Mouse (Mus musculus): ENCODE measurements around the gene Src.
"Not testable (repeated sequence)": the region's sequence is repeated elsewhere in the genome, so short reads cannot be mapped to it uniquely, and the experiment has no call there.

The Src gene

DNA sequence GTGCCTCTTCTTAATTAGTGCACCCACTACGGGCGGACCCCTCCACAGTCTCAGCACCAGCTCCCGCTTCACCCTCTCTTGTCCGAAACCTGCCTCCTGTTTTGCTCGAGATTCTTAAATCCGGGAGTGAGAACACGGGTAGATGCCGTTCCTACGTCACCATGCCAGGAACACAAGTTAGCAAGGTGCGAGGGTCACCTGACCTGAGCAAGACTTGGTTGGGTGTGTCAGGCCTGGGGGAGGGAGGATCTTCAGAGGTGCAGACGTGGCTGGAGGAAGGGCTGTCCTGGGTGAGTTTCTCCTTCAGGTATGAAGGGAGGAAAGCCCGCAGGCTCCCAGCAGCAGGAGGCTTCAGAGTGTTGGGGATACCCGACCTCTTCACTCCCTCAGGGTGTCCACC, at the start of gene Src:
Src (plus strand) TSS at position 239 of the 400 bp plus-strand sequence.
- no peak for DNase-seq

- DNase-seq: no peak
These were observed 46.5 kb upstream of the Src start for GRCm38 (mm10) chr2:157371696-157372095.

GRCm38 (mm10) chr2:157373681-157374080, 44.6 kb upstream of the Src start:
- DNase-seq: no peak

GRCm38 (mm10) chr2:157375051-157375450, 43.2 kb upstream of the Src start:
- no peak for DNase-seq

DNA sequence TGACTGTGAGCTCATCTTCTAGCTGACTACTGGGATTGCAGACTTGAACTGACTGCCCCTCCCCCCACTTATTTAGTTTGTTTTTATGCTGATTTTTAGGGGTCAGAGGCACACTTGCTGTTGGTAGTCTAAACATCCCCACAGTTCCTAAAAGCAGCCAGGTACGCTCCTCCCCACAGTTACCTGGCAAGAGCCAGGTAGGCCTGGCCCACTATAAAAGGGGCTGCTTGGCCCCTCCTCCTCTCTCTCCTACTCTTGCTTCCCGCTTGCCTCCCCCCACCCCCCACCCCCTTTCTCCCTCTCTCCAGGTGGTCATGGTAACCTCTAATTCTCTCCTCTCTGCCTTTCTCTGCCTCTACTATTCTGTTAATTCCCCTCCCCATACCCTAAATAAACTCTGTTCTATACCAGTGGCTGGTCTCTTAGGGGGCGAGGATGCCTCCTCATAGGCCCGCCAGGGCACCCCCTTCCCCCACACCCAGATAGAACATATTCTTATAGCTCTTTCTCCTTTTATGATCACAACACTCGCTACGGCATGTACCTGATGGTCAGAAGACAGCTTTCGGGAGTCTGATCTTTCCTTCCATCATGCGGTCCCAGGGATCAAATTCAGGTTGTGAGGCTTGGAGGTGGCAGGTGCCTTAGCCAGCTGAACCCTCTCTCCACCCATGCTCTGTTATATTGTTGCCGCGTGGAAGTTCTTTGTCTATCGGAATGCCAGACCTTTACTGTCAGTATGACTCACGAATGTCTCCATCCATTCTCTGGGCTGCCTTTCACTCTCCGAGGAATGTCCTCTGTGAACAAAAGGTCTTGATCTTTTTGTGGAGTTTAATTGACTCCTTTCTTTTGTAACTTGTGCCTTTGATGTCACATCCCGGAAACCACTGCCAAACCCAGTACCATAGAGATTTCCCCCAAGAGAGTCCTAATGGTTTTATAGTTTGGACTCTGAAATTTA, 42.2 kb upstream of the Src start:
- no peak for DNase-seq

GRCm38 (mm10) chr2:157376995-157377394, 41.2 kb upstream of the Src start:
- no peak for DNase-seq

- no peak for DNase-seq
These were observed 33.4 kb upstream of the Src start for GRCm38 (mm10) chr2:157384836-157385235.

DNA sequence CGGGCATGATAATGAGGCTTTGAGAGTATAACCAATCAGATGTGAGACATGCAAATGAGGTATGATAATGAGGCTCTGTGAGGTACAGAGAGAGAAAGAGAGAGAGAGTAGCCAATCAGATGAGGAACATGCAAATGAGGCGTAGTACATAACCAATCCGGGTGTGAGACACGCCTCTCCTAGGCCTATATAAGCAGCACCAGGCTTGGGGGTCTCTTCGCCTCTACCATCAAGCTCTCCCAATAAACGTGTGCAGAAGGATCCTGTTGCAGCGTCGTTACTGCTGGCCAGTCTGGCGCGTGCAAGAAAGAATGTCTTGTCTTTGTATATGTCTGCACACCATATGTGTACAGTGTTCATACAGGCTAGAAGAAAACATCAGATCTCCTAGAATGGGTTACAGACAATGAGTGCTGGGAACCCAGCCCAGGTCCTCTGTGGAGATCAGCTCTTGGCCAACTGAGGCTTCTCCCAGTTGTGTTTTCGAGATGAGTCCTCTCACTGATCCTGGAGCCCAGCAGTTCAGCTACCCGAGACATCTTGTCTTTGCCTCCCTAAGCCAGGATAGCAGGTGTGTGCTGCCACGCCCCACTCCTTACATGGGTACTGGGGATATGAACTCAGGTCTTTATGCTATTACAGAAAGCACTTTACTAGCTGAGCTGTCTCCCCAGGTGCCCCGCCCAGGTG, 29.2 kb upstream of the Src start:
- DNase-seq: not testable (repeated sequence)

DNA sequence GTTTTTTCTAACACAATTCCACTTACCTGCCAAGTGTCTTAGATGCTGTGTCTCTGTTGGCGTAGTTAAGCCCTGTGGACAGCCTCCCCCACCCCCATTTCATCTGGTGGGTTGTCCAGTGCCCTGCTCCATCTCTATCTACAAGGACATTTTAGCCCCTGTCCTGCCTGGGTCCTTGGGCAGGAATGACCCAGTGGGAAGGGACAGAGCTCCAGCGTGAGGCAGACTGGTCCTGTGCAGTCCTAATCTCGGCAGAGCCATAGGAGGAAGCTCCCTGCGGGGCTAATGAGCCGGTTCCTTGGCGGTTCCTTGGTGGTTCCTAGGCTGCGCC, 28.7 kb upstream of the Src start:
- no peak for DNase-seq

- no peak for DNase-seq
These were observed 25.9 kb upstream of the Src start for GRCm38 (mm10) chr2:157392331-157392730.

- DNase-seq: no peak
These were observed 24.7 kb upstream of the Src start for GRCm38 (mm10) chr2:157393549-157393948.

GRCm38 (mm10) chr2:157394868-157395267, 23.4 kb upstream of the Src start:
- no peak for DNase-seq

DNA sequence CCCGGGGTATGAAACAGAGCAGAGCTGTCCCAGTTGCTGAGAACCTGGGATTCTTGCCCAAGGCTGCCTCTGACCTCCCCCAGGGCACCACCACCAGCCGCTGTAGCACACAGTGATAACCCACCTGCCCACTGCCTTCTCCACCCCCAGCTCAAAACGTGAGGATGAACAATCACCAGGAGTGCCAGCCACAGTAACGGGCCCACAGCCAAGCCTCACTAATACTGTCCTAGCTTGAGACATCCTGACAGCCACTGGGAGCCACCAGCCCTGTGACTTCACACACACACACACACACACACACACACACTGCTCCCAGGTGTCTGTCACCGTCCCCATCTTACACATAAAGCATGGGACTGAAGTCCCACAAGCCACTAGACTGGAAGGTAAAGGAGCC, 22.9 kb upstream of the Src start:
- no peak for DNase-seq

DNA sequence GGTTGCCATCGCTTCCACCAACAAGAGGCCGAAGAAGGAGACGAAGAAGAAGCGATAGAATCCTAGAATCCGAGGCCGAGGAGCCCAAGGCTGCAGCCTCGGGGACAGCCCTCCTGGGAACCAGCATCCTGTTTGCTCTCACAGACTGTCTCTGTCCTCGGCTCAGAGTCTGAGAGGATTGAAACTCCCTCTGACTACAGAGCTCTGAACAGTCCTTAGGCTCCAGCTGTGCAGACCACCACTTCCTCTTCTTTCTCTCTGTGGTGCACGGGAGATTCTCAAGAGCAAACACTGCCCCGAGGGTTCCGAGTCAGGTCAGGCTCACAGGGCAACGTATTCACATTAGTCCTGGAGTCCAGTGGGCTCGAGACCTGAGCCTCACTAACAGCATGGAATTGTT, 22.3 kb upstream of the Src start:
- no peak for DNase-seq

DNA sequence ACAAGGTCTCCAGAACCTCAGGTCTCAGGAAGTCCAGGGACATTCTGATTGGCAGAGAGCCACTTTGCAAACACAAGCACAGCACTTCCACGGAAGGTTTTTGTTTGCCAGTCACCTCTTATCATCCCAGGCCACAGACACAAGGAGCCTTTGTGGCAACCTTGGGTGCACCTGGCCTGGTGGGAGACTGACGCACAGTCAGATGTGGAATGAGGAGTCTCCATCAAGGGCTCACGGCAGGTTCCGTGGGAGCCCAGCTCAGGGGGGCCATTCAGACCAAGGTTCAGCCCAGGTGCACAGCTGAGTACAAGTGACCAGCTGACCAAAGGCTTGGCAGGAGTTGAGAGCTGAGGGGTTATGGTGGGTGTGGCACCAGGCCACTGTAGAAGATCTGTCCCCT, 20.9 kb upstream of the Src start:
- no peak for DNase-seq

DNA sequence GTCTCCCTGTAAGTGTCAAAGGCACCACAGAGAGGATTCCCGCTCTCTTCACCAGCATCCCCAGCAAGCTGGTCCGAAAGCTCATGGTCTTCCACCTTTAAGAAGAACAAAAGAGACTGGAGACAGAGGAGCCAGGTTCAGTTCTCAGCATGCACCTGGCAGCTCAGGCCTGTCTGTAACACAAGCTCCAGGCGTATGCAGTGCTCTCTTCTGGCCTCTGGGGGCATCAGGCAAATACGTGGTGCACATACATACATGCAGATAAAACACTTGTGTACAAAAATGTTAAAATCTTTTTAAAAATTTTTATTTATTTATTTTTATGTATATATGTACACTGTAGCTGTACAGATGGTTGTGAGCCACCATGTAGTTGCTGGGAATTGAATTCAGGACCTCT, 19.7 kb upstream of the Src start:
- no peak for DNase-seq

GRCm38 (mm10) chr2:157399797-157400196, 18.4 kb upstream of the Src start:
- no peak for DNase-seq

DNA sequence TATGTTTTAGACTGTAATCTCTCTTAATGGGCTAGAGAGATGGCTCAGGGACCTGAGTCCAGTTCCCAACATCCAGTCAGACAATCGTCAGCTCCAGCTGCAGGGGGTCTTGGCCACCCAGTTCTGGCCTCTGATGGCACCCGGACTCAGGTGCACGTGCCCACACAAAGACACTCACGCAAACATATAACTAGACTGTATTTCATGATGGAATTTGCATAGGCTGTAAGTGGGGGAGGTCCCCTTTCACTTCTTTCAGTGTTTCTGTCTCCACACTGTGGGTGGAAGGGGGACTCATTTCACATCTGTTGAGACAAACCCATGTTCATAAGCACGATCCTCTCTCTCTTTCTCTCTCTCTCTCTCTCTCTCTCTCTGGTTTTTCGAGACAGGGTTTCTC, 17.8 kb upstream of the Src start:
- no peak for DNase-seq

- no peak for DNase-seq
These were observed 17.0 kb upstream of the Src start for GRCm38 (mm10) chr2:157401261-157401660.

DNA sequence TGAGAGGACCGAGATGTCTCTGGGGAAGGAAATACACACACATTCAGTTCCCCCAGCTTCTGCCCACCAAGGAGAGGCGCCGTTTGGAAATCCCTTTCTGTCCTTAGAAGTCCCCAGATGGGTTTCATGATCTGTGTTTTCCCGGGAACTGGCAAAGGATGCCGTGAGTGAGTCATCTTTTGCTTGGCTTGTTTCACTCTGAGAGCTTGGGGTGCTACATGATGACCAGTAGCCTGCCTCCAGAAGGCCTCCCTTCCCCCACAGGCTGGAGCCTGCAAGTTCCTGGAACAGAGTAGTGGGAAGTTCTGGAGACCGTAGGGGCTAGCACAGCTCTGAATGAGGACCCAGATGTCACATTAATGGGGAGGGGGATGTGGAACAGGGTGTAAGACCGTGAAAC, 10.6 kb upstream of the Src start:
- no peak for DNase-seq

DNA sequence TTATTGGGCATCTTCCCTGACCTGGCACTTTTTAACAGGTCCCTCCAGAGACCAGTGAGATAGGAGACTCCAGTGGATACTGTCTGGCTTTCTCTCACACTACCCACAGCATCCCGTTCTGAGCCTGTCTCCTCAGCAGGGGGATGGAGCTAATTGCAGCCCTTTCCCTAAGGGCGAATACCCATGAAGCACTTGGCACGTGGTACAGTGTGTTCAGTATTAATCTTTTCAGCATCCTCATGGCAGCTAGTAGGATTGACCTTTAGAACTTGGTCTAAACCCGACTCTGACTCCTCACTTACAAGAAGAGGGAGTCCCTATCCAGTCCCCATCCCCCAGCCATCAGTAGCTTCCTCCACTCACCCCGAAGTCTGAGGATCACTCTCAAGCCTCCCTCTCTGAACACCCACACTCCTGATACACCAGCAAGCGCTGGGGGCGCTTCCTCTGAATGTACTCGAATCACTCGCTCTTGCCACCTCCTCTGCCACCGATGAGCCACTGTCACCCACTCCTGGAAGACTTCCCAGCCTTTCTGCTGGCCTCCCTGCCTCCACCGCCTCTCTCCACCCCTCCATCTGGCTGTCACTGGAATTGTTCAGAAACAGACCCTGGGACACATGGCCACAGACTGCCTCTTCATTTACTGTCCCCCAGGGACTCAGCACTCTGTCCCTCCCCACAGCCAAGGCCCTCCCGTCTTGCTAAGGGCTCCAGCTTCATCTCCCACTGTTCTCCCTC, 8.3 kb upstream of the Src start:
- no peak for DNase-seq

- no peak for DNase-seq
These were observed 7.0 kb upstream of the Src start for GRCm38 (mm10) chr2:157411151-157411693.

GRCm38 (mm10) chr2:157412497-157412896, 5.7 kb upstream of the Src start:
- DNase-seq: no peak

Data from liver (tissue).